Mouse (Mus musculus) thymus, adult 2 months (tissue): ENCODE measurements around the gene Naa35. TPM values are rescaled to one million over a fixed set of nuclear protein-coding genes. Genes with fewer than 3 reads are reported as not detected.

Experiments used
- DNase-seq: peaks from one replicate; pipeline ENCODE4 v3.0.0; 2021
- H3K27ac ChIP-seq: fragments of 200-500 bp; 2 replicates; pipeline ENCODE4 v1.5.1; 2012; ENCODE audit warnings: low read length, control low read depth; ENCODE audit not compliant: control insufficient read depth, insufficient read depth
- H3K27me3 ChIP-seq: fragments of 200-500 bp; 2 replicates; pipeline ENCODE4 v1.6.1; 2012; ENCODE audit warnings: mild to moderate bottlenecking, low read length, moderate library complexity, mixed read lengths; ENCODE audit not compliant: control insufficient read depth, insufficient read depth
- H3K36me3 ChIP-seq: fragments of 200-500 bp; 2 replicates; pipeline ENCODE4 v1.6.1; 2012; ENCODE audit warnings: mild to moderate bottlenecking, low read length, moderate library complexity; ENCODE audit not compliant: control insufficient read depth, insufficient read depth
- H3K4me1 ChIP-seq: fragments of 200-500 bp; replicated peaks from 2 replicates; pipeline ENCODE4 v1.6.1; 2012; ENCODE audit warnings: low read length; ENCODE audit not compliant: control insufficient read depth, insufficient read depth
- H3K4me3 ChIP-seq: fragments of 200-500 bp; 2 replicates; pipeline ENCODE4 v1.5.1; 2012; ENCODE audit warnings: mild to moderate bottlenecking, low read length, control low read depth, moderate library complexity; ENCODE audit not compliant: control insufficient read depth, insufficient read depth
- CTCF ChIP-seq: fragments of 200-500 bp; IDR thresholded peaks from 2 replicates; pipeline ENCODE4 v1.5.1; 2012; ENCODE audit warnings: mild to moderate bottlenecking, control low read depth, low read length, moderate library complexity, borderline replicate concordance; ENCODE audit not compliant: control insufficient read depth, poor library complexity, insufficient read depth; ENCODE audit errors: extremely low read depth
- POLR2A ChIP-seq: fragments of 200-500 bp; IDR thresholded peaks from 2 replicates; pipeline ENCODE4 v1.6.1; 2012; ENCODE audit warnings: mild to moderate bottlenecking, low read length, control low read depth, moderate library complexity; ENCODE audit not compliant: control insufficient read depth, poor library complexity, insufficient read depth; ENCODE audit errors: extremely low read depth
- WGBS: fragments of 180-500 bp; shearing (Covaris S2); methylation state at CpG from one replicate; pipeline ENCODE4 v1.1.7; 2018; 5-methylcytosine and 5-hydroxymethylcytosine counted together
- polyA plus RNA-seq: library from polyadenylated mRNA; depleted of rRNA; stranded (reverse); fragments of >200 nt; gene quantifications from 2 replicates; pipeline ENCODE4 v1.2.3, GENCODE M21; 2012

Naa35 gene
- polyA plus RNA-seq, 1 experiment, result 54.3 TPM

DNA sequence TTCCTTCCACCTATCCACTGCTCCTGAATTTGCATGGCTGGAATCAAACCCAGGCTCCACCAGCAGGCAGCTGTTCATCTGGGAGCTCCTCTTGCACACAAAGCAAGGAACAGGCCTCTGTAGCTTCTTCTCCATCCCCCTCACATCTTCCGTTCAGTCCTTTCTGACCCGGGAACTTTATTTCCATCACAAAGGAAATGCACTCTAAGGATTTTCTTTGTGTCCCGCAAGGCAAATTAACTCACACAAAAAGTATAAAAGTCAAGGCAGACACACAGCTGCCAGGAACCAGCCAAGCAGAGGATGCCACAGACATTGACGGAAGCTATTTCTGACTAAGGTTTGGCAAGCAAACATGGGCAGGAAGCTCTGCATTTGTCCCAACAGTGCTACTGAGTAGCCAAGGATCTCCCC, 71.9 kb downstream of the Naa35 start:
- Histone ChIP-seq H3K36me3 (no peaks in the 10 kb centered on the region), H3K4me3 (no peak overlapping the region), H3K4me1 (peaks cover 13% of the 10 kb centered on the region), H3K27me3 (no peaks in the 10 kb centered on the region), H3K27ac (peak overlapping the region; percentile 20; the same call in 1 of the 2 replicates)
- DNase-seq, result no peak
- WGBS, result 34% methylated on average over 4 of the region's 4 CpGs
- no peak for TF ChIP-seq CTCF
- no peak for TF ChIP-seq POLR2A

DNA sequence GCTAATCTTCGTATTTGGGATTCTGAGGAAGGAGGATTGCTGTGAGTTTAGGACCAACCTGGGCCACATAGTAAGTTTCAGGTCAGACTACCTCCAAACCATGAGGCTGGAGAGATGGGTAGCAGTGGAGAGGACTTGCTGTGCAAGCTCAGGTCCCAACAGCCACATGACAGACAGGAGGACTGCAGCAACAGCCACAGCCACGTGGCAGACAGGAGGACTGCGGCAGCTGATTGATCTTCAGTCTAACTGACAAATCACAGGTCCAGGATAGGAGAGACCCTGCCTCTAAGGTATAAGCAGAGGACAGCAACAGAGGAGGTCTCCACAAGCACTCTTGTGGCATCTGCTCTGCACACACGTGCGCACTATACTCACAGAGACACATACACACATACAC, 72.7 kb downstream of the Naa35 start:
- no peak for TF ChIP-seq CTCF
- TF ChIP-seq POLR2A, result no peak
- Histone ChIP-seq H3K27ac (no peak overlapping the region), H3K4me3 (no peak overlapping the region), H3K4me1 (peaks cover 13% of the 10 kb centered on the region), H3K27me3 (no peaks in the 10 kb centered on the region), H3K36me3 (no peaks in the 10 kb centered on the region)
- DNase-seq, result no peak
- 85% methylated on average over 5 of the region's 5 CpGs for WGBS

DNA sequence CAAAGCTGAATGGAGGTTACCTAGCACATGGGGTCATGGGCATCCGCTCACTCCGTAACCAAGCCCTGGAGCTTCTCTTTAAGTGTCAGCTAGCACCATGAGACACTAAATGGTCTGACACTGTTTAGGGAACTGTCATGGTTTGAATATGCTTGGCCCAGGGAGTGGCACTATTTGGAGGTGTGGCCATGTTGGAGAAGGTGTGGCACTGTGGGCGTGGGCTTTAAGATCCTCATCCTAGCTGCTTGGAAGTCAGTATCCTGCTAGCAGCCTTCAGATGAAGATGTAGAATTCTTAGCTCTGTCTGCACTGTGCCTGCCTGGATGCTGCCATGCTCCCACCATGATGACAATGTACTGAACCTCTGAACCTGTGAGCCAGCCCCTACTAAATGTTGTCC, 75.3 kb downstream of the Naa35 start:
- no peak overlapping the region for H3K27ac ChIP-seq
- WGBS, result over 99% methylated on average over 3 of the region's 3 CpGs
- TF ChIP-seq CTCF, result no peak
- TF ChIP-seq POLR2A, result no peak
- H3K36me3 ChIP-seq, result no peaks in the 10 kb centered on the region
- H3K4me1 ChIP-seq, result peaks cover 13% of the 10 kb centered on the region
- H3K4me3 ChIP-seq, result no peak overlapping the region
- H3K27me3 ChIP-seq, result no peaks in the 10 kb centered on the region
- DNase-seq, result no peak

DNA sequence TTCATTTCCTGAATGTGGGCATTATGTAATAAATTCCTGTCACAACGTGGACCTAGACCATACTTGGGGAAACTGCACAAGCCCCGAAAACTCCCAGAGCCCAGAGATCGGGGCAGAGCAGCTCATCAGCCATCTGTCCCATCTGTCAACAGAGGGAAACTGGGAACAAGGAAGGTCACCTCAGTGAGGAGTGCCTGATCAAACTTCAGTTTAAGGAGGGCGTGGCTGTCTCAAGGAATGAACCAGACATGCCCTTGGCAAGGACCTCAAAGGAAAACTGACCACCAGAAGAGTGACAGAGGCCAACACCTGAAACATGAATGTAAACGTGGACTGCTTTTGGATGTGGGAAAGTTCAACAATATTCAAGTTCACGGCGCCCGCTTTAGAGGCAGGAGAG, 76.3 kb downstream of the Naa35 start:
- no peak overlapping the region for H3K4me3 ChIP-seq
- TF ChIP-seq CTCF (no peak), POLR2A (no peak)
- peaks cover 6% of the 10 kb centered on the region for H3K4me1 ChIP-seq
- no peak overlapping the region for H3K27ac ChIP-seq
- 94% methylated on average over 8 of the region's 8 CpGs for WGBS
- DNase-seq, result no peak
- no peaks in the 10 kb centered on the region for H3K36me3 ChIP-seq
- no peaks in the 10 kb centered on the region for H3K27me3 ChIP-seq

DNA sequence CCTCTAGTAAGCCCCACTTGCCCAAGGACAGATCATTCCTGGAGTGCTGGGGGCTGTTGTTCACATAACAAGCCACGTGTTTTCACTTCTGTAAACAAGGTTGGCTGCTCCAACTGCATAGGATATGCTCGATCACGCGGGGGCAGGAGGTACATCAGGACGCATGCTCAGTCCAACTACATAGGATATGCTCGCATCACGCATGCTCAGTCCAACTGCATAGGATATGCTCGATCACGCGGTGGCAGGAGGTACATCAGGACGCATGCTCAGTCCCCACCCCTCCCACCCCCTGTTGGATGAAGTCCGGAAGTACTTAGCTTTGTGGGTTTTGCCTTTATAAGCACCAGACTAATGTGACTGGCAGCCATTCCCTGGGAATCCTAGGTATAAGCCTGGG, 76.9 kb downstream of the Naa35 start:
- DNase-seq, result no peak
- WGBS, result 97% methylated on average over 12 of the region's 12 CpGs
- Histone ChIP-seq H3K27me3 (no peaks in the 10 kb centered on the region), H3K36me3 (no peaks in the 10 kb centered on the region), H3K4me3 (no peak overlapping the region), H3K4me1 (peaks cover under 1% of the 10 kb centered on the region), H3K27ac (no peak overlapping the region)
- TF ChIP-seq CTCF, result no peak
- TF ChIP-seq POLR2A, result no peak

DNA sequence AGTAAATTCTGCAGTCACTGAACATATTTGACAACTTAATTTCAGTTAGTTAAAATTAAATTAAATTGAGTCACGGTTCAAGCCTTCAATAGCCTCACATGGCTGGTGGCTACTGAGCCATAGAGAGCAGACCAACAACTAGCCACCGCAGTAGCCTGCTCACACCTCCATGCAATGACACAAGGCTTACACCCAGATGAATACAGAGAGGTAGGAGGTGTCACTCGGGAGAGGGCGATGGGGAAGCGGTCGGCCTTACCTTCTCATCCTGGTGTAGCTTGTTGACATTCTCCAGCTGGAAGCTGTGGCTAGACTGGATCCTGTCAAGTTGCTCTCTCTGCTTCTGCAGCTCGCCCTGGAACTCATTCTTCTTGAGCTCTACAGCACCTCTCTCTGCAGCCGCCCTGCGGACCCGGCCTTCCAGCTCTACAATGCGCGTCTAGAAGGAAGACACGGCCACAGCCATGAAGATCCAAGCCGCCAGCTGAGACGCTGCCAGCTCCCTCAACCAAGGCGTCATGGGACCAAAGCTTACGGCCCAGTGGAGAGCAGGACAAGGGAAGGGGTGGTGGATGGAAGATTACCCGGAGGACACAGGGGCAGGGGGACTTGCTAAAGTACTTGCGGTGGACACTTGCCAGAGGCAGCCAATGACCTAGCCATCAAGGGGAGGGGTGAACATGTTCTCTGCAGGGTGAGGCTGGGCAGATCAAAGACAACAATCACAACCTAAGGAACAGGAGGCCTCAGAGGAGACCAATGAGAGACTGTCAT, 79.1 kb downstream of the Naa35 start:
- 98% methylated on average over 19 of the region's 19 CpGs for WGBS
- no peaks in the 10 kb centered on the region for H3K36me3 ChIP-seq
- DNase-seq, result no peak
- TF ChIP-seq POLR2A, result no peak
- no peak overlapping the region for H3K4me3 ChIP-seq
- no peak overlapping the region for H3K27ac ChIP-seq
- H3K27me3 ChIP-seq, result no peaks in the 10 kb centered on the region
- peaks cover 5% of the 10 kb centered on the region for H3K4me1 ChIP-seq

DNA sequence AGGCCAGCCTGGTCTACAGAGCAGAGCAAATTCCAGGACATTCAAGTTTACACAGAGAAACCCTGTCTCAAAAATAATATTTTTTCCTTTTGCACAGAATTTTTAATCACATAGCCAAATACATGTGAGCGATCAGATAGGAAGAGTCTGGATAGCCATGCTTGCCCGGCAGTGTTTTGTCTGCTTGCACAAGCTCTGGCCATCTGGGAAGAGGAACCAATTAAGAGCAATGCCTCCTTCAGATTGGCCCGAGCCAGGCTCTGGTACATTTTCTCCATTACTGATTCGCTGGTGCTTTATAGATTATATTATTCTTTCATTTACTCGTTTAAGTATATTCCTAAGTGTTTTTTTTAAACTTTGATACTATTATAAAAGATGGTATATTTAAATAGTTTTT, 82.7 kb downstream of the Naa35 start:
- H3K27ac ChIP-seq, result no peak overlapping the region
- 94% methylated on average over 5 of the region's 5 CpGs for WGBS
- TF ChIP-seq POLR2A, result no peak
- no peak for TF ChIP-seq CTCF
- no peak overlapping the region for H3K4me3 ChIP-seq
- no peaks in the 10 kb centered on the region for H3K27me3 ChIP-seq
- H3K36me3 ChIP-seq, result no peaks in the 10 kb centered on the region
- peaks cover 12% of the 10 kb centered on the region for H3K4me1 ChIP-seq
- no peak for DNase-seq

DNA sequence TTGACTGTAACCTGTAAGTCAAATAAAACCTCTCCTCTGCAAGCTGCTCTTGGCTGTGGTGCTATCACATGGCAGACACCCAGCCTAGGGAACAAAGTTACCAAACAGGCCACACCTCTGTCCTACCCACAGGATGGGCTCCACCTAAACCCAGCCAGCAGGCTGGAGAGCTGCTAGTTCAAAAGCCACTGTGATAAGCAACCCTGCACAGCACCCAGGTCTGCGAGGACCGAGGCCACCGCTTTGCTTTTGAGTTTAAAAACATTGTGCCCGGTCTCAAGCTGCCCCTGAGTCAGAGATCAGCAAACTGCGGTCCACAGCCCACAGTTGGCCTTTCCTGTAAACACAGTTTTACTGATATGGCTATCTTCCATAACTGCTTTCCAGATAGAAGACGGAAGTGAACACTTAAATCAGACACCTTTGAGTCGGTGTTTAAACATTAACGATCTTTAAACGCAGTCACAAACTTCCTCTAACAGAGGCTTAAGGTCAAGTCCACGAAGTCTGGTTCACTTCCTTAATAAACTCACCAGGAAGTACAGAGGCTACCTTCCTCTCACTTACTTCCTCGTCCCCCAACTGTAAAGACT, 83.5 kb downstream of the Naa35 start:
- H3K36me3 ChIP-seq, result no peaks in the 10 kb centered on the region
- WGBS, result 18% methylated on average over 11 of the region's 11 CpGs
- DNase-seq, result peak; percentile 14
- H3K4me1 ChIP-seq, result peaks cover 12% of the 10 kb centered on the region
- H3K4me3 ChIP-seq, result no peak overlapping the region
- H3K27me3 ChIP-seq, result no peaks in the 10 kb centered on the region
- TF ChIP-seq POLR2A, result no peak
- peak overlapping the region; percentile 47; the same call in 1 of the 2 replicates for H3K27ac ChIP-seq
